Mouse (Mus musculus): ENCODE data around the gene Myl3. TPM values are rescaled to one million over a fixed set of nuclear protein-coding genes. Genes with fewer than 3 reads are reported as not detected.

Myl3 gene
- polyA plus RNA-seq, 1 experiment from 2014 or later = 4,569 TPM

DNA sequence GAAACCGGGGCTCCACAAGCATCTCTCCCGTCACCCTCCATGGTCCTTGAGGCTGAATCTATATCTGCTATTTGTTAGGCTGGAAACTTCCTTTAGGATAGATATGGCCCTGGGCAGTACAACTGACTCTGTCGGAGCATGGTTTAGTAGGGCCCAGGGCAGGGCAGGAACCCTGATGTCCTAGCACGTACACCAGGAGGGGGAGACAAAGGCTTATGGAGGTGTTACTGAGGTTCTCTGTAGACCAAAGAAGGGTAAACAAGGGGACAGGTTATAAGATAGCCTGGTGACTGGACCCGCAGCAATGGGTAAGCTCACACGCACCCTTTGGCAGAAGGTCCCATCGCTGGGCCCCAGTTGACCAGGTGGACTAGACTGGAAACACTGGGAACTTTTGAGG is 36.9 kb downstream of the Myl3 start:
- no peak overlapping the region for H3K9ac ChIP-seq (ENCODE audit: low read length)
- H3K9me3 ChIP-seq (ENCODE audit: control insufficient read depth, low read length) = no peaks in the 10 kb centered on the region
- H3K27me3 ChIP-seq (ENCODE audit: control insufficient read depth, insufficient read depth, low read length) = no peaks in the 10 kb centered on the region
- no peak for ATAC-seq (ENCODE audit: insufficient number of reproducible peaks, insufficient read depth, low FRiP score, low read depth)
- H3K4me2 ChIP-seq (ENCODE audit: low read length) = no peak overlapping the region
- peaks cover 28 to 40% of the 10 kb centered on the region in 2 experiments for H3K4me1 ChIP-seq (ENCODE audit: control insufficient read depth in 2 of 2, insufficient read depth in 2 of 2, low read length in 2 of 2)
- no peak overlapping the region for H3K27ac ChIP-seq (replicated peaks in 1 of 2; ENCODE audit: control insufficient read depth in 1 of 2, insufficient read depth in 1 of 2, low read depth in 2 of 2, low read length in 2 of 2)
- 79% methylated on average over 7 of the region's 7 CpGs for WGBS
- no peaks in the 10 kb centered on the region for H3K36me3 ChIP-seq (ENCODE audit: control insufficient read depth, insufficient read depth, low read length)
- no peak overlapping the region for H3K4me3 ChIP-seq (ENCODE audit: control insufficient read depth in 1 of 2, insufficient read depth in 1 of 2, low read depth in 1 of 2, low read length in 2 of 2)

GRCm38 (mm10) chr9:110779242-110779913 is 37.7 kb downstream of the Myl3 start:
- 54% methylated on average over 5 of the region's 5 CpGs for WGBS
- Histone ChIP-seq H3K27ac (replicated peaks in 1 of 2; ENCODE audit: control insufficient read depth in 1 of 2, insufficient read depth in 1 of 2, low read depth in 2 of 2, low read length in 2 of 2) (no peak overlapping the region), H3K9me3 (ENCODE audit: control insufficient read depth, low read length) (no peaks in the 10 kb centered on the region), H3K27me3 (ENCODE audit: control insufficient read depth, insufficient read depth, low read length) (no peaks in the 10 kb centered on the region), H3K4me1 (ENCODE audit: control insufficient read depth in 2 of 2, insufficient read depth in 2 of 2, low read length in 2 of 2) (peaks cover 27 to 43% of the 10 kb centered on the region in 2 experiments), H3K9ac (ENCODE audit: low read length) (no peak overlapping the region), H3K4me2 (ENCODE audit: low read length) (no peak overlapping the region), H3K4me3 (ENCODE audit: control insufficient read depth in 1 of 2, insufficient read depth in 1 of 2, low read depth in 1 of 2, low read length in 2 of 2) (no peak overlapping the region), H3K36me3 (ENCODE audit: control insufficient read depth, insufficient read depth, low read length) (no peaks in the 10 kb centered on the region)
- no peak for ATAC-seq (ENCODE audit: insufficient number of reproducible peaks, insufficient read depth, low FRiP score, low read depth)

DNA sequence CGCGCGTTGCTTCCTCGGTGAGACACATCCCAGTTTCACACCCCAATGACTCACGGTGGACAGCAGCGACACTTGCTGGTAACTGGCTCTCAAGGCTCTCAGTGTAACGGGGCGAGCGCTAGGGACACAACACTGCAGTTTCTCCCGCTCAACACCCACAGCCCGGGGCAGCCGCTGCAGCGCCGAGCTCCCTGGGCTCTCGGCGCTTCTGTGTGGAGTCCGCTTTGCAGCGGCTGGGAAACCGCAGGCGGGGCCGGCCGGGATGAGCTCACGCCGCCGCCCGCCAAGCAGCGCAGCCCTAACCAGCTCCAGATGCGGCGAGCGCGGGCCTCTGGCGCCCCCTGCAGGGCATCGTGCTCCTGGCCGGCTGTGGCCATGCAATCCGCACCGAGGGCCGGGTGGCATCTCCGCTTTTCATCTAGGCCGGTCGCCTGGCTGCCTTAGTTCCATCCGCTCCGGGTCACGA is 39.6 kb downstream of the Myl3 start:
- Histone ChIP-seq H3K27ac (replicated peaks in 1 of 2; ENCODE audit: control insufficient read depth in 1 of 2, insufficient read depth in 1 of 2, low read depth in 2 of 2, low read length in 2 of 2) (peak overlapping the region; percentile 60 to 77), H3K4me1 (ENCODE audit: control insufficient read depth in 2 of 2, insufficient read depth in 2 of 2, low read length in 2 of 2) (peaks cover 13 to 27% of the 10 kb centered on the region in 2 experiments), H3K9me3 (ENCODE audit: control insufficient read depth, low read length) (no peaks in the 10 kb centered on the region), H3K36me3 (ENCODE audit: control insufficient read depth, insufficient read depth, low read length) (no peaks in the 10 kb centered on the region), H3K4me2 (ENCODE audit: low read length) (peak overlapping the region; percentile 95), H3K4me3 (ENCODE audit: control insufficient read depth in 1 of 2, insufficient read depth in 1 of 2, low read depth in 1 of 2, low read length in 2 of 2) (peak overlapping the region; percentile 48 to 57), H3K27me3 (ENCODE audit: control insufficient read depth, insufficient read depth, low read length) (no peaks in the 10 kb centered on the region), H3K9ac (ENCODE audit: low read length) (peak overlapping the region; percentile 75)
- under 1% methylated on average over 40 of the region's 43 CpGs for WGBS
- ATAC-seq (ENCODE audit: insufficient number of reproducible peaks, insufficient read depth, low FRiP score, low read depth) = peak; percentile 85

DNA sequence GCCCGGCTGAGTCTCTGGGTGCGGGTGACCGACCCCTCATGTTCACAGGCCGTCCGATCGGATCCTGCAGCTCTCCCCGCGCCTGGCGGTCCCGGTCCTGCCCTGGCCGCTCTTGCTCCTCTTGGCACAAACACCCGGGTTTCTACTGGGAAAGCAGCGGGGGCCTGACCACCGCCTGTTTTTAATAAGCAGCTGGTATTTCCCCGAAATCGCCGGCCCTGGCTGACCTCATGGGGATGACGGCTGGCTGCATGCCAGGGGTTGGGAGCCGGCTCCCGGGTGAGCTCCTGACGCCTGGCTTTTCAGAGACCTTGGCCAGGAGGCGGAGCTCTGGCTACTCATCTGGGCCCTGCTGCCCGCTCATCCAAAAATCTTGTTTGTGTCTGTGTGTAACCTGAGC is 40.1 kb downstream of the Myl3 start:
- ATAC-seq (ENCODE audit: insufficient number of reproducible peaks, insufficient read depth, low FRiP score, low read depth) = peak; percentile 64
- WGBS = under 1% methylated on average over 23 of the region's 23 CpGs
- peak overlapping the region; percentile 60 to 77 for H3K27ac ChIP-seq (replicated peaks in 1 of 2; ENCODE audit: control insufficient read depth in 1 of 2, insufficient read depth in 1 of 2, low read depth in 2 of 2, low read length in 2 of 2)

GRCm38 (mm10) chr9:110783611-110784010 is 42.0 kb downstream of the Myl3 start:
- H3K9me3 ChIP-seq (ENCODE audit: control insufficient read depth, low read length) = no peaks in the 10 kb centered on the region
- no peak for ATAC-seq (ENCODE audit: insufficient number of reproducible peaks, insufficient read depth, low FRiP score, low read depth)
- H3K4me1 ChIP-seq (ENCODE audit: control insufficient read depth in 2 of 2, insufficient read depth in 2 of 2, low read length in 2 of 2) = peaks cover 13 to 24% of the 10 kb centered on the region in 2 experiments
- H3K27me3 ChIP-seq (ENCODE audit: control insufficient read depth, insufficient read depth, low read length) = no peaks in the 10 kb centered on the region
- no peaks in the 10 kb centered on the region for H3K36me3 ChIP-seq (ENCODE audit: control insufficient read depth, insufficient read depth, low read length)
- H3K4me2 ChIP-seq (ENCODE audit: low read length) = no peak overlapping the region
- no peak overlapping the region for H3K4me3 ChIP-seq (ENCODE audit: control insufficient read depth in 1 of 2, insufficient read depth in 1 of 2, low read depth in 1 of 2, low read length in 2 of 2)
- 0 out of 2 replicates have a peak overlapping the region, but pooled peaks have one; percentile 2 for H3K9ac ChIP-seq (ENCODE audit: low read length)
- 20% methylated on average over 1 of the region's 1 CpGs for WGBS
- no peak overlapping the region for H3K27ac ChIP-seq (replicated peaks in 1 of 2; ENCODE audit: control insufficient read depth in 1 of 2, insufficient read depth in 1 of 2, low read depth in 2 of 2, low read length in 2 of 2)

More for the DNA sequence above, 40.1 kb downstream of the Myl3 start:
- Histone ChIP-seq H3K4me1 (ENCODE audit: control insufficient read depth in 2 of 2, insufficient read depth in 2 of 2, low read length in 2 of 2) (peaks cover 13 to 27% of the 10 kb centered on the region in 2 experiments), H3K9me3 (ENCODE audit: control insufficient read depth, low read length) (no peaks in the 10 kb centered on the region), H3K36me3 (ENCODE audit: control insufficient read depth, insufficient read depth, low read length) (no peaks in the 10 kb centered on the region), H3K9ac (ENCODE audit: low read length) (peak overlapping the region; percentile 75), H3K27me3 (ENCODE audit: control insufficient read depth, insufficient read depth, low read length) (no peaks in the 10 kb centered on the region), H3K4me2 (ENCODE audit: low read length) (peak overlapping the region; percentile 95), H3K4me3 (ENCODE audit: control insufficient read depth in 1 of 2, insufficient read depth in 1 of 2, low read depth in 1 of 2, low read length in 2 of 2) (peak overlapping the region; percentile 48 to 57)

DNA sequence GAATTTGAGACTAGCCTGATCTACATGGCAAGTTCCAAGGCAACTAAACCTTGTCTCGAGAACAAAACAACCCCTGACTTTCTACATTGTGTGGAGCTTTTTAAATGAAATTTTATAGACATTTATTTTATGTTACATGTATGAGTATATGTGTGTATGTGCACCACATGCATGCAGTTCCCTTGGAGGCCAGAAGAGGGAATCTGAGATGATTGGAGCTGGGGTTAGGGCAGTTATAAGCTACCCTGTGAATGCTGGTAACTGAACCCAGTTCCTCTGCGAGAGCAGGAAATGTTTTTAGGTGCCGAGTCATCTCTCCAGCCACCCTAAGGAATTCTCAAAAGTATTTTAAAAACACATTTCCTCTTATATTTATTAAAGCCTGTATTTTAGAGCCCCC is 46.5 kb downstream of the Myl3 start:
- ATAC-seq (ENCODE audit: insufficient number of reproducible peaks, insufficient read depth, low FRiP score, low read depth) = no peak
- H3K4me1 ChIP-seq (ENCODE audit: control insufficient read depth in 2 of 2, insufficient read depth in 2 of 2, low read length in 2 of 2) = peaks cover 0 to 5% of the 10 kb centered on the region in 2 experiments; a peak in 2 of 4 replicates
- H3K9ac ChIP-seq (ENCODE audit: low read length) = no peak overlapping the region
- H3K9me3 ChIP-seq (ENCODE audit: control insufficient read depth, low read length) = no peaks in the 10 kb centered on the region
- 90% methylated on average over 3 of the region's 3 CpGs for WGBS
- no peak overlapping the region for H3K27ac ChIP-seq (replicated peaks in 1 of 2; ENCODE audit: control insufficient read depth in 1 of 2, insufficient read depth in 1 of 2, low read depth in 2 of 2, low read length in 2 of 2)
- no peak overlapping the region for H3K4me2 ChIP-seq (ENCODE audit: low read length)
- no peaks in the 10 kb centered on the region for H3K27me3 ChIP-seq (ENCODE audit: control insufficient read depth, insufficient read depth, low read length)
- no peak overlapping the region for H3K4me3 ChIP-seq (ENCODE audit: control insufficient read depth in 1 of 2, insufficient read depth in 1 of 2, low read depth in 1 of 2, low read length in 2 of 2)
- no peaks in the 10 kb centered on the region for H3K36me3 ChIP-seq (ENCODE audit: control insufficient read depth, insufficient read depth, low read length)

DNA sequence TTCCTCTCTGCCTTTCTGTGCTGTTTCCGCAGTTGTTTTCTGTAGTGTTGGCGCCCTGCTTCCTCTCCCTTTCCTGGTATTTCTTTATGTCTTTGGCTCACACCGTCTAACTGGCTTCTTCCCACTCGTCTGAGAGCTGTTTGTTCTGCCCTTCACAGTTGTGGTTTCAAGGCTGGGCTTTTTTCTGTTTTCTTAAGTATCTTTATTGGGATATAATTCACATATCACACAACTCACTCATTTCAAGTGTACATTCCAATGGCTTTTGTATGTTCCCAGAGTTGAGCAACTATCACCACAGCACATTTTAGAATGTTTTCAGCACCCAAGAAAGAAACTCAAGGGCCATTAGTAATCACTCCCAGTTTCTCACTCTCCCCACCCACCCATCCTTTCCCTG is 48.8 kb downstream of the Myl3 start:
- no peak for ATAC-seq (ENCODE audit: insufficient number of reproducible peaks, insufficient read depth, low FRiP score, low read depth)
- H3K27me3 ChIP-seq (ENCODE audit: control insufficient read depth, insufficient read depth, low read length) = no peaks in the 10 kb centered on the region
- H3K36me3 ChIP-seq (ENCODE audit: control insufficient read depth, insufficient read depth, low read length) = no peaks in the 10 kb centered on the region
- H3K9ac ChIP-seq (ENCODE audit: low read length) = no peak overlapping the region
- H3K4me3 ChIP-seq (ENCODE audit: control insufficient read depth in 1 of 2, insufficient read depth in 1 of 2, low read depth in 1 of 2, low read length in 2 of 2) = no peak overlapping the region
- H3K4me2 ChIP-seq (ENCODE audit: low read length) = no peak overlapping the region
- WGBS = 65% methylated on average over 4 of the region's 4 CpGs
- no peak overlapping the region for H3K27ac ChIP-seq (replicated peaks in 1 of 2; ENCODE audit: control insufficient read depth in 1 of 2, insufficient read depth in 1 of 2, low read depth in 2 of 2, low read length in 2 of 2)
- no peaks in the 10 kb centered on the region for H3K9me3 ChIP-seq (ENCODE audit: control insufficient read depth, low read length)
- H3K4me1 ChIP-seq (ENCODE audit: control insufficient read depth in 2 of 2, insufficient read depth in 2 of 2, low read length in 2 of 2) = no peaks in the 10 kb centered on the region

- Histone ChIP-seq H3K4me2 (ENCODE audit: low read length) (no peak overlapping the region), H3K4me1 (ENCODE audit: control insufficient read depth in 2 of 2, insufficient read depth in 2 of 2, low read length in 2 of 2) (no peaks in the 10 kb centered on the region), H3K9me3 (ENCODE audit: control insufficient read depth, low read length) (no peaks in the 10 kb centered on the region), H3K4me3 (ENCODE audit: control insufficient read depth in 1 of 2, insufficient read depth in 1 of 2, low read depth in 1 of 2, low read length in 2 of 2) (no peak overlapping the region), H3K27ac (replicated peaks in 1 of 2; ENCODE audit: control insufficient read depth in 1 of 2, insufficient read depth in 1 of 2, low read depth in 2 of 2, low read length in 2 of 2) (no peak overlapping the region), H3K27me3 (ENCODE audit: control insufficient read depth, insufficient read depth, low read length) (no peaks in the 10 kb centered on the region), H3K36me3 (ENCODE audit: control insufficient read depth, insufficient read depth, low read length) (no peaks in the 10 kb centered on the region), H3K9ac (ENCODE audit: low read length) (no peak overlapping the region)
- ATAC-seq (ENCODE audit: insufficient number of reproducible peaks, insufficient read depth, low FRiP score, low read depth) = no peak
- WGBS = 83% methylated on average over 10 of the region's 10 CpGs
These were observed 55.4 kb downstream of the Myl3 start for GRCm38 (mm10) chr9:110797013-110797412.
